Mouse (Mus musculus) intestine, embryonic 15.5 days (tissue): ENCODE measurements around the gene Def6. TPM values are rescaled to one million over a fixed set of nuclear protein-coding genes. Genes with fewer than 3 reads are reported as not detected.

ENCODE experiments used
- ATAC-seq: fragments of 200-750 bp; cut with Nextera tagmentation; 2 replicates; pipeline ENCODE4 v1.8.0; 2017; ENCODE audit warnings: moderate TSS enrichment, moderate library complexity
- H3K27ac ChIP-seq: fragments of 300-500 bp; sonication (generic); 2 replicates; pipeline ENCODE4 v1.5.1; 2015; ENCODE audit warnings: mild to moderate bottlenecking, inconsistent platforms
- H3K27me3 ChIP-seq: fragments of 300-500 bp; sonication (generic); replicated peaks from 2 replicates; pipeline ENCODE4 v1.6.1; 2015; ENCODE audit warnings: inconsistent platforms
- H3K36me3 ChIP-seq: fragments of 300-500 bp; sonication (generic); 2 replicates; pipeline ENCODE4 v1.6.1; 2015; ENCODE audit warnings: inconsistent platforms
- H3K4me1 ChIP-seq: fragments of 300-500 bp; sonication (generic); replicated peaks from 2 replicates; pipeline ENCODE4 v1.6.1; 2015; ENCODE audit warnings: inconsistent platforms
- H3K4me2 ChIP-seq: fragments of 300-500 bp; sonication (generic); replicated peaks from 2 replicates; pipeline ENCODE4 v1.6.1; 2015; ENCODE audit warnings: mild to moderate bottlenecking, inconsistent platforms
- H3K4me3 ChIP-seq: fragments of 300-500 bp; sonication (generic); replicated peaks from 2 replicates; pipeline ENCODE4 v1.5.1; 2015; ENCODE audit warnings: inconsistent platforms
- H3K9ac ChIP-seq: fragments of 300-500 bp; sonication (generic); 2 replicates; pipeline ENCODE4 v1.6.1; 2015; ENCODE audit warnings: inconsistent platforms
- H3K9me3 ChIP-seq: fragments of 300-500 bp; sonication (generic); 2 replicates; pipeline ENCODE4 v1.6.1; 2016; ENCODE audit warnings: inconsistent platforms
- WGBS: fragments of 180-500 bp; shearing (Covaris S2); methylation state at CpG from one replicate; pipeline ENCODE4 v1.1.7; 2015; 5-methylcytosine and 5-hydroxymethylcytosine counted together
- polyA plus RNA-seq: library from polyadenylated mRNA; unstranded; fragments of >200 nt; fragmentation: Nextera tagmentation; extraction: Ambion mirVana; gene quantifications from 2 replicates; pipeline ENCODE4 v1.2.1, GENCODE M21; 2015

Gene Def6
- polyA plus RNA-seq: 3.4 and 4.3 TPM in 2 replicates

DNA sequence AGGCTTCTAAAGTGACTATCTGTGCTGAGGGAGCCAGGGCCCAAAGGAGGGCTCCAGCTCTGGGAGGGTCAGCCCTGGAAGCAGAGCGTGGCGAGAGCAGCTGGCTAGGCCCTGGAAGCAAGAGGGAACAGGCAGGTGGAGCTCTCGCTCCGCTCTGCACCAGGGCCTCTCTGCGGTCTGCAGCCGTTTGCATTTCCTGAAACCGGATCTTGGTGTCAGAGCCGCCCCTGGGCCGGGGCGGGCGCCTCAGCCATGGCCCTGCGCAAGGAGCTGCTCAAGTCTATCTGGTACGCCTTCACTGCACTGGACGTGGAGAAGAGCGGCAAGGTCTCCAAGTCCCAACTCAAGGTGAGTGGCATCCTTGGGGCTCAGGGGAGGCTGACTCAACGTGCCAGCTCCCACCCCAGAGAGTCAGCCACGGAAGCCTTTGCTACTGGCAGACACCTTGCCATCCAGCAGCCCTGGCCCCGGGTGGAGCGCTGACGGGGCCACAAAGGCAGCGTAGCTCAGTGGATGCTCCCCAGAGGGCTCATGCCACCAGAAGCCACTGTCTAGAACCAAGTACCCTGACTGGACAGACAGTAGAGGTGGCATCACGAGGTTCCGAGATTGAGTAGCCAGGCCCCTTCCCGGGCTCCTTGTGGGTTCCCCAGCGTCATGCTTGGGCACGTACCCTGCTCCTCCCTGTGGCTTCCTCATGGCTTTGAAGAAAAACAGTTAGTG is at the start of gene Def6:
Gene Def6, plus strand, starts transcription at position 188 of the 723 bp plus-strand sequence.
- Histone ChIP-seq H3K4me3 (peak within 1 kb of the TSS; percentile 30), H3K27ac (peak within 1 kb of the TSS; percentile 80), H3K36me3 (peaks cover 5% of the 10 kb centered on the region; the same call in 1 of the 2 replicates), H3K27me3 (no peaks in the 10 kb centered on the region), H3K9ac (peak within 1 kb of the TSS; percentile 44), H3K4me2 (peak within 1 kb of the TSS; percentile 62), H3K4me1 (peaks cover 16% of the 10 kb centered on the region), H3K9me3 (no peaks in the 10 kb centered on the region)
- peak; percentile 93 for ATAC-seq
- 22% methylated on average over 26 of the region's 26 CpGs for WGBS

DNA sequence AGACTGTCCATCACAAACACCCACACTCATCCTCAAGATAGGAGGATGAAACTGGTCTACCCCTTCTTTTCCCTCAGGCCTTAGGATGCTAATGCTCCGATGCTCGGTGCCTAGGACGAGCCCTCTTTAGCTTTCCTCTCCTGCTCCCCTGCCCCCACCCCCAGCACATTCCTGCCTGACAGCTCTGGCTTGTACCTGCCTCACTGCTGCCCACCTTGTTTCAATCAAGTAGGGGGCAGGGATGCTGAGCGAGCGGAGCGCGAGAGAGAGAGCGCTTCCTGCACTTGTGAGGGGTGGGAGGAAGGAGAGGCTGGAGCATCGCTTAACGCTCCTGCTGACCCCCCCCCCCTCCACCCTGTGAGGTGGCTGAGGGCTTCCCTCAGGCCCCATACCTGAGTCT is 47.2 kb upstream of the Def6 start:
- no peak overlapping the region for H3K27ac ChIP-seq
- ATAC-seq: no peak
- 35% methylated on average over 10 of the region's 10 CpGs for WGBS
- no peak overlapping the region for H3K4me3 ChIP-seq
- no peaks in the 10 kb centered on the region for H3K36me3 ChIP-seq
- H3K4me2 ChIP-seq: no peak overlapping the region
- H3K4me1 ChIP-seq: 0 out of 2 replicates have a peak, but pooled peaks cover 6% of the 10 kb centered on the region
- H3K9me3 ChIP-seq: no peaks in the 10 kb centered on the region
- 0 out of 2 replicates have a peak, but pooled peaks cover 3% of the 10 kb centered on the region for H3K27me3 ChIP-seq
- H3K9ac ChIP-seq: no peak overlapping the region

- 43% methylated on average over 11 of the region's 11 CpGs for WGBS
- H3K4me1 ChIP-seq: 0 out of 2 replicates have a peak, but pooled peaks cover 6% of the 10 kb centered on the region
- 0 out of 2 replicates have a peak, but pooled peaks cover 3% of the 10 kb centered on the region for H3K27me3 ChIP-seq
- H3K4me3 ChIP-seq: no peak overlapping the region
- no peaks in the 10 kb centered on the region for H3K9me3 ChIP-seq
- H3K27ac ChIP-seq: no peak overlapping the region
- no peak for ATAC-seq
- no peaks in the 10 kb centered on the region for H3K36me3 ChIP-seq
- H3K4me2 ChIP-seq: no peak overlapping the region
- H3K9ac ChIP-seq: no peak overlapping the region
These were observed 46.2 kb upstream of the Def6 start for GRCm38 (mm10) chr17:28161310-28161881.

DNA sequence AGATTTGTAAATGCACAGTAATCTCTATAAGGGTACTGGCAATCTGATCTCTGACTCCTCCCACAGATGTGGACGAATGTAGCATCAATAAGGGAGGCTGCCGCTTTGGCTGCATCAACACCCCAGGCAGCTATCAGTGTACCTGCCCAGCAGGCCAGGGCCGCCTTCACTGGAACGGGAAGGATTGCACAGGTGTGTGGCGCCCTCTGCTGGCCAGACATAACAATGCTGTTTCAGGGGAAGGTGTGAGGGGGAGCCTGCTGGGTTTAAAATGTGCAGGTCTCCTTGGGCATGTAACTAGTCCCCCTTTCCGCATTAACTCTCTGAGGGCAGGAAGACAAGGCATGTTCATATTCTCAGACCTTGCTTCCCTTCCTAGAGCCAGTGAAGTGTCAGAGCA is 43.9 kb upstream of the Def6 start:
- no peaks in the 10 kb centered on the region for H3K36me3 ChIP-seq
- H3K9ac ChIP-seq: no peak overlapping the region
- peak; percentile 62; the same call in 1 of the 2 replicates for ATAC-seq
- H3K4me2 ChIP-seq: no peak overlapping the region
- 14% methylated on average over 6 of the region's 6 CpGs for WGBS
- H3K9me3 ChIP-seq: no peaks in the 10 kb centered on the region
- 0 out of 2 replicates have a peak, but pooled peaks cover 6% of the 10 kb centered on the region for H3K4me1 ChIP-seq
- H3K27ac ChIP-seq: no peak overlapping the region
- 0 out of 2 replicates have a peak, but pooled peaks cover 3% of the 10 kb centered on the region for H3K27me3 ChIP-seq
- H3K4me3 ChIP-seq: no peak overlapping the region

GRCm38 (mm10) chr17:28170460-28171305 is 36.9 kb upstream of the Def6 start:
- Histone ChIP-seq H3K27ac (no peak overlapping the region), H3K9me3 (no peaks in the 10 kb centered on the region), H3K27me3 (no peaks in the 10 kb centered on the region), H3K4me3 (no peak overlapping the region), H3K4me1 (peaks cover 25% of the 10 kb centered on the region), H3K36me3 (no peaks in the 10 kb centered on the region), H3K9ac (no peak overlapping the region), H3K4me2 (no peak overlapping the region)
- no peak for ATAC-seq
- WGBS: 87% methylated on average over 6 of the region's 6 CpGs

DNA sequence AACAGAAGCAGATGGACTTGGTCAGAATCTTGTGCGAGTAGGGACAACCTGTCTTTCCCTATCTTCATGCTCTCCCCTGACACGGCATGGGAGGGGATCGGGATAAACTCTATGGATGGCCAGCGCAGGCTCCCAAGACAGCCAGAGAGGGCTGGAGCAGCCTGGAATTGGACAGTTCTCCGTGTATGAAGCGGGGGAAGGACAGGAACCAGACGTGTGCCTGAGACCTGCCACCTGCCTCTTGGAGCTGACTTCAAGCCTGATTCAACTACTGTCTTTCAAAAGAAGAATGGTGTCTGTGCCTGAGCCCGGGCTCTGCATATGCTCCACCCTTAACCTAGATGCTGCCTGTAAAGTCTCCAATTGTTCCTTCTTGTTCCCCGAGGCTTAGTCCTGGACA is 34.9 kb upstream of the Def6 start:
- Histone ChIP-seq H3K4me1 (peaks cover 32% of the 10 kb centered on the region), H3K27ac (no peak overlapping the region), H3K4me2 (no peak overlapping the region), H3K4me3 (no peak overlapping the region), H3K36me3 (no peaks in the 10 kb centered on the region), H3K27me3 (no peaks in the 10 kb centered on the region), H3K9ac (no peak overlapping the region), H3K9me3 (no peaks in the 10 kb centered on the region)
- no peak for ATAC-seq
- WGBS: 38% methylated on average over 9 of the region's 9 CpGs

- Histone ChIP-seq H3K36me3 (no peaks in the 10 kb centered on the region), H3K27me3 (no peaks in the 10 kb centered on the region), H3K4me3 (peak within 1 kb of the TSS; percentile 91), H3K9me3 (no peaks in the 10 kb centered on the region), H3K4me2 (peak within 1 kb of the TSS; percentile 81), H3K27ac (peak within 1 kb of the TSS; percentile 92), H3K9ac (peak within 1 kb of the TSS; percentile 97), H3K4me1 (peaks cover 46% of the 10 kb centered on the region)
- under 1% methylated on average over 81 of the region's 82 CpGs for WGBS
- peak; percentile 92 for ATAC-seq
These were observed 30.6 kb upstream of the Def6 start, which contains the start of gene Zfp523 for GRCm38 (mm10) chr17:28176775-28177539. Gene Zfp523 (plus strand): TSS chr17:28177129.

DNA sequence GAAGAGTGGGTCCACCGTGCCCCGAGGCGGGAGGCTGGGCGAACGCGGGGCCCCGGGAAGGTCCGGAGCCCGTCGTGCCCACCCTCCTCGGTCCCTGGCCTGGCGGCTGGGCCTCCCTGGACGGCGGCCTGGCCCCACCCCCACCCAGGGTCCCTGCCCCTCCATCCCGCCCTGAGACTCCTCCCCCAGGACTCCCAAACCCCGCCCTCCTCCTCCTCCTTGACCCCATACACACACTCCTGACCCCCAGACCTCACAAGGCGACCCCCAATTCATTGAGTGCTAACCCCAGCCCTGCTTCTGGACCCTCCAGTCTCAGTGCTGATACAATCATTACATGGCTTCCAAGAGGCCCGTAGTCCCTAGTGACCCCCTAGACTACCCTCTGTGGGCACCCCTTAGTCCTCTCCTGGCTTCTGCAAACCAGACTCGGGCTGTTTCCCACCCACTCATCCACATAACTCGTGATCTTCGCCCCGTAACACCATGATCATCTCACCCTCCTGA is 30.0 kb upstream of the Def6 start:
- Histone ChIP-seq H3K9me3 (no peaks in the 10 kb centered on the region), H3K4me2 (peak overlapping the region; percentile 81), H3K4me1 (peaks cover 40% of the 10 kb centered on the region), H3K36me3 (no peaks in the 10 kb centered on the region), H3K27me3 (no peaks in the 10 kb centered on the region), H3K4me3 (peak overlapping the region; percentile 91), H3K27ac (peak overlapping the region; percentile 92), H3K9ac (peak overlapping the region; percentile 97)
- WGBS: 6% methylated on average over 21 of the region's 22 CpGs
- peak; percentile 83 for ATAC-seq

GRCm38 (mm10) chr17:28180331-28180730 is 27.2 kb upstream of the Def6 start:
- no peak overlapping the region for H3K4me3 ChIP-seq
- H3K4me1 ChIP-seq: peaks cover 31% of the 10 kb centered on the region
- H3K4me2 ChIP-seq: 0 out of 2 replicates have a peak overlapping the region, but pooled peaks have one; percentile 11
- H3K27me3 ChIP-seq: no peaks in the 10 kb centered on the region
- ATAC-seq: no peak
- 60% methylated on average over 4 of the region's 4 CpGs for WGBS
- no peak overlapping the region for H3K27ac ChIP-seq
- H3K9me3 ChIP-seq: no peaks in the 10 kb centered on the region
- H3K9ac ChIP-seq: no peak overlapping the region; the same call in 1 of the 2 replicates
- H3K36me3 ChIP-seq: no peaks in the 10 kb centered on the region

GRCm38 (mm10) chr17:28180783-28181544 is 26.6 kb upstream of the Def6 start:
- Histone ChIP-seq H3K9me3 (no peaks in the 10 kb centered on the region), H3K9ac (no peak overlapping the region), H3K4me1 (peaks cover 31% of the 10 kb centered on the region), H3K36me3 (no peaks in the 10 kb centered on the region), H3K27me3 (no peaks in the 10 kb centered on the region), H3K4me3 (no peak overlapping the region), H3K4me2 (no peak overlapping the region), H3K27ac (no peak overlapping the region)
- no peak for ATAC-seq
- 73% methylated on average over 15 of the region's 15 CpGs for WGBS
